Mouse (Mus musculus) hindbrain, embryonic 14.5 days (tissue): Measurements from ENCODE around the gene Fam124b. TPM values are rescaled to one million over a fixed set of nuclear protein-coding genes. Genes with fewer than 3 reads are reported as not detected.

Experiments
- ATAC-seq: fragments of 200-750 bp; cut with Nextera tagmentation; 2 replicates; pipeline ENCODE4 v1.8.0; 2017; ENCODE audit warnings: moderate number of reproducible peaks, mild to moderate bottlenecking, moderate TSS enrichment, moderate library complexity; ENCODE audit not compliant: low FRiP score
- DNase-seq: peaks from one replicate; pipeline ENCODE4 v3.0.0-alpha.2; 2015; ENCODE audit warnings: low spot score
- H3K27ac ChIP-seq: fragments of 300-500 bp; sonication (generic); 2 replicates; pipeline ENCODE4 v1.5.1; 2014; ENCODE audit warnings: mild to moderate bottlenecking, moderate library complexity
- H3K27me3 ChIP-seq: fragments of 300-500 bp; sonication (generic); 2 replicates; pipeline ENCODE4 v1.6.1; 2014; ENCODE audit warnings: mild to moderate bottlenecking, low read length, mixed read lengths; ENCODE audit not compliant: control insufficient read depth, insufficient read depth
- H3K36me3 ChIP-seq: fragments of 300-500 bp; sonication (generic); replicated peaks from 2 replicates; pipeline ENCODE4 v1.6.1; 2014; ENCODE audit not compliant: control insufficient read depth, insufficient read depth
- H3K4me1 ChIP-seq: fragments of 300-500 bp; sonication (generic); replicated peaks from 2 replicates; pipeline ENCODE4 v1.6.1; 2014; ENCODE audit warnings: antibody characterized with exemption, low read length, mixed read lengths; ENCODE audit not compliant: control insufficient read depth, insufficient read depth
- H3K4me2 ChIP-seq: fragments of 300-500 bp; sonication (generic); replicated peaks from 2 replicates; pipeline ENCODE4 v1.6.1; 2014; ENCODE audit warnings: mild to moderate bottlenecking, moderate library complexity
- H3K4me3 ChIP-seq: fragments of 300-500 bp; sonication (generic); replicated peaks from 2 replicates; pipeline ENCODE4 v1.5.1; 2014; ENCODE audit warnings: mild to moderate bottlenecking, low read length
- H3K9ac ChIP-seq: fragments of 300-500 bp; sonication (generic); 2 replicates; pipeline ENCODE4 v1.6.1; 2014
- H3K9me3 ChIP-seq: fragments of 300-500 bp; sonication (generic); 2 replicates; pipeline ENCODE4 v1.6.1; 2016; ENCODE audit warnings: low read length; ENCODE audit not compliant: control insufficient read depth
- WGBS: fragments of 180-500 bp; shearing (Covaris S2); extraction: QIAGEN DNeasy Blood & Tissue Kit; methylation state at CpG from one replicate; pipeline ENCODE4 v1.1.7; 2014; 5-methylcytosine and 5-hydroxymethylcytosine counted together
- polyA plus RNA-seq: library from polyadenylated mRNA; unstranded; fragments of >200 nt; fragmentation: Nextera tagmentation; extraction: Ambion mirVana; gene quantifications from 2 replicates; pipeline ENCODE4 v1.2.1, GENCODE M21; 2014

The Fam124b gene
- polyA plus RNA-seq, result 0.82 and 1.0 TPM in 2 replicates

- Histone ChIP-seq H3K4me2 (no peak within 1 kb of the TSS), H3K9ac (no peak within 1 kb of the TSS), H3K27me3 (no peaks in the 10 kb centered on the region), H3K4me3 (no peak within 1 kb of the TSS), H3K9me3 (no peaks in the 10 kb centered on the region), H3K4me1 (no peaks in the 10 kb centered on the region), H3K36me3 (no peaks in the 10 kb centered on the region), H3K27ac (no peak within 1 kb of the TSS)
- WGBS, result 75% methylated on average over 6 of the region's 6 CpGs
- DNase-seq, result no peak
- ATAC-seq, result 0 out of 2 replicates have a peak, but pooled peaks have one; percentile 37
These were observed at the start of gene Fam124b for GRCm38 (mm10) chr1:80218268-80218667. Gene Fam124b (minus strand): TSS chr1:80218473.

GRCm38 (mm10) chr1:80260443-80260842, 42.2 kb upstream of the Fam124b start:
- Histone ChIP-seq H3K4me1 (no peaks in the 10 kb centered on the region), H3K27ac (no peak overlapping the region), H3K9me3 (no peaks in the 10 kb centered on the region), H3K27me3 (no peaks in the 10 kb centered on the region), H3K4me2 (no peak overlapping the region), H3K36me3 (0 out of 2 replicates have a peak, but pooled peaks cover 3% of the 10 kb centered on the region), H3K9ac (no peak overlapping the region), H3K4me3 (no peak overlapping the region)
- 50% methylated on average over 1 of the region's 1 CpGs for WGBS
- DNase-seq (no peak), ATAC-seq (no peak)

- DNase-seq, result no peak
- 66% methylated on average over 4 of the region's 4 CpGs for WGBS
- no peak overlapping the region for H3K9ac ChIP-seq
- no peak overlapping the region for H3K27ac ChIP-seq
- no peak overlapping the region for H3K4me2 ChIP-seq
- no peaks in the 10 kb centered on the region for H3K27me3 ChIP-seq
- no peaks in the 10 kb centered on the region for H3K9me3 ChIP-seq
- no peak overlapping the region for H3K4me3 ChIP-seq
- ATAC-seq, result peak; percentile 21; the same call in 1 of the 2 replicates
- no peaks in the 10 kb centered on the region for H3K36me3 ChIP-seq
- no peaks in the 10 kb centered on the region for H3K4me1 ChIP-seq
These were observed 40.4 kb upstream of the Fam124b start for GRCm38 (mm10) chr1:80258632-80259031.

GRCm38 (mm10) chr1:80253309-80253708, 35.0 kb upstream of the Fam124b start:
- H3K4me2 ChIP-seq, result no peak overlapping the region
- no peaks in the 10 kb centered on the region for H3K9me3 ChIP-seq
- no peak overlapping the region for H3K4me3 ChIP-seq
- no peaks in the 10 kb centered on the region for H3K4me1 ChIP-seq
- no peak overlapping the region for H3K9ac ChIP-seq
- H3K27ac ChIP-seq, result no peak overlapping the region
- DNase-seq, result no peak
- no peak for ATAC-seq
- H3K27me3 ChIP-seq, result no peaks in the 10 kb centered on the region
- H3K36me3 ChIP-seq, result no peaks in the 10 kb centered on the region

GRCm38 (mm10) chr1:80250247-80250646, 32.0 kb upstream of the Fam124b start:
- WGBS, result 90% methylated on average over 5 of the region's 5 CpGs
- Histone ChIP-seq H3K4me2 (no peak overlapping the region), H3K36me3 (no peaks in the 10 kb centered on the region), H3K9me3 (no peaks in the 10 kb centered on the region), H3K4me1 (no peaks in the 10 kb centered on the region), H3K27me3 (no peaks in the 10 kb centered on the region), H3K4me3 (no peak overlapping the region), H3K27ac (no peak overlapping the region), H3K9ac (no peak overlapping the region)
- DNase-seq, result no peak
- no peak for ATAC-seq

GRCm38 (mm10) chr1:80247131-80247530, 28.9 kb upstream of the Fam124b start:
- Histone ChIP-seq H3K4me3 (no peak overlapping the region), H3K27ac (no peak overlapping the region), H3K4me1 (no peaks in the 10 kb centered on the region), H3K36me3 (no peaks in the 10 kb centered on the region), H3K27me3 (no peaks in the 10 kb centered on the region), H3K4me2 (no peak overlapping the region), H3K9me3 (no peaks in the 10 kb centered on the region), H3K9ac (no peak overlapping the region)
- no peak for ATAC-seq
- DNase-seq, result no peak

GRCm38 (mm10) chr1:80244123-80244522, 25.9 kb upstream of the Fam124b start:
- DNase-seq, result no peak
- WGBS, result 68% methylated on average over 3 of the region's 3 CpGs
- no peak for ATAC-seq

GRCm38 (mm10) chr1:80241579-80241978, 23.3 kb upstream of the Fam124b start:
- Histone ChIP-seq H3K27ac (no peak overlapping the region), H3K36me3 (no peaks in the 10 kb centered on the region), H3K9ac (no peak overlapping the region), H3K9me3 (no peaks in the 10 kb centered on the region), H3K27me3 (no peaks in the 10 kb centered on the region), H3K4me1 (no peaks in the 10 kb centered on the region), H3K4me2 (no peak overlapping the region), H3K4me3 (no peak overlapping the region)
- ATAC-seq (no peak), DNase-seq (no peak)
- 93% methylated on average over 6 of the region's 6 CpGs for WGBS

More at GRCm38 (mm10) chr1:80244123-80244522, 25.9 kb upstream of the Fam124b start:
- Histone ChIP-seq H3K4me1 (no peaks in the 10 kb centered on the region), H3K27me3 (no peaks in the 10 kb centered on the region), H3K27ac (no peak overlapping the region), H3K9me3 (no peaks in the 10 kb centered on the region), H3K4me2 (no peak overlapping the region), H3K9ac (no peak overlapping the region), H3K4me3 (no peak overlapping the region), H3K36me3 (no peaks in the 10 kb centered on the region)

GRCm38 (mm10) chr1:80240017-80240660, 21.9 kb upstream of the Fam124b start:
- Histone ChIP-seq H3K27me3 (no peaks in the 10 kb centered on the region), H3K4me3 (no peak overlapping the region), H3K27ac (no peak overlapping the region), H3K9ac (no peak overlapping the region), H3K4me2 (no peak overlapping the region), H3K9me3 (no peaks in the 10 kb centered on the region), H3K4me1 (no peaks in the 10 kb centered on the region), H3K36me3 (no peaks in the 10 kb centered on the region)
- DNase-seq (no peak), ATAC-seq (no peak)
- 21% methylated on average over 12 of the region's 12 CpGs for WGBS

GRCm38 (mm10) chr1:80239481-80239880, 21.2 kb upstream of the Fam124b start:
- Histone ChIP-seq H3K4me2 (no peak overlapping the region), H3K27me3 (no peaks in the 10 kb centered on the region), H3K36me3 (no peaks in the 10 kb centered on the region), H3K9me3 (no peaks in the 10 kb centered on the region), H3K4me1 (no peaks in the 10 kb centered on the region), H3K4me3 (no peak overlapping the region), H3K27ac (no peak overlapping the region), H3K9ac (no peak overlapping the region)
- ATAC-seq (no peak), DNase-seq (no peak)
- 76% methylated on average over 11 of the region's 11 CpGs for WGBS
